Mouse (Mus musculus) adrenal gland, adult 8-10 months (tissue): Measurements from ENCODE around the gene Tcf21. TPM values are rescaled to one million over a fixed set of nuclear protein-coding genes. Genes with fewer than 3 reads are reported as not detected.

Experiments used
- DNase-seq: peaks from one replicate; pipeline ENCODE4 v3.0.0; 2022
- total RNA-seq, 4 experiments: library from RNA; stranded (reverse); gene quantifications; 2 replicates each; pipeline ENCODE4 v1.2.4; 2022

The Tcf21 gene
- total RNA-seq, 4 experiments from 2014 or later: 14.8 to 29.7 (median 18.0) TPM

DNA sequence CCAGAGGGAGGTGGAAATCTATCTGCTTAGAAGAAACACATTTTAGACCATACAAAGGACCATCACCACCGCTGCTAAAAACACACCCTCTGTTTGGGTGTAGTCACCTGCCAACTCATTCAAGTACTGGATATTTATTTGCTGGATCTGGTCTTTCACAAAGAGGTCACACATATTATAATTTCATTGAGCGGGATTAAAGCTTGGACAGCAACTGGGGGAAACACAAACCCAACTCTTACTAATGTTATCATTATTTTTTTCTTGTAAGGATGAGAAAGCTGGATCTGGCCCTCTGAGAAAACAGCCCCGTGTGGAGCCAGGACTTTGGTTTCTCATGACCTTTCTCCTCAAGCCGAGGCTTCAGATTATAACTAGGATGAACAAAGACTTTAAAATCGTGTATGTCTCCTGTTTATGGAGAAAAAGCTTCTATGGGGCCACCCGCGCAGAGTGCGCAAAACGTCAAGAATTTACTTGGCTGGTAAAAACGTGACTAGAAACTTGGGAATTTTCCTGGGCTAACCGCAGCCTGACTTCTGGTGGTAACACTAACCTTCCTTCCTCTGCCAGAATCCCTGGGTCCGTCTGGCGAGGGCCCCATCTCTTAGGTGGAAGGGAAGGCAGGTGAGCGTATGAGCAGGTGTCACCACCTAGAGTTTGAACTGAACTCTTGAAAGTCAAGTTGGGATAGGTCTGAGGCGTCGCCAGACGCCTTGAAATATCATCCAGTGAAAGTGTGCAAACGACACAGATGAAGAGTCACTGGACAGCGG is 4.3 kb downstream of the Tcf21 start:
- DNase-seq: no peak

DNA sequence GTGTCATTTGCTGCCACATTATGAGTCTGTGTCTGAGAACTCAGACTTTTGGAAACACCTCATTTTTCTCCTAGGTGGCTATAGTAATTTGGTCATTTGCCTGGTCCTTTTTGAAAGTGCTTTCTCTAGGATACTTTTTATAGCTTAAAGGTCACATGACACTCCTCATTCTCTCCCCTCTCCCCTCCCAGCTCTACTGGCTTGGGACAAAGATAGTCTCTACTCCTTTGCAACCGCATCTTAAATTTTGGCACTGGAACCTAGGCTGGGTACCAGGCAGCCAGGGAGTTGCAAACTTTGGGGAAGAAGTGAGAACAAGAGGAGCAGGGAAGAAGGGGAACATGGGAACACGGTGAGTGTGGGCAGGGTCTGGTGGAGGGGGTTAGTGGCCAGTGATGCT is 5.2 kb downstream of the Tcf21 start:
- no peak for DNase-seq

DNA sequence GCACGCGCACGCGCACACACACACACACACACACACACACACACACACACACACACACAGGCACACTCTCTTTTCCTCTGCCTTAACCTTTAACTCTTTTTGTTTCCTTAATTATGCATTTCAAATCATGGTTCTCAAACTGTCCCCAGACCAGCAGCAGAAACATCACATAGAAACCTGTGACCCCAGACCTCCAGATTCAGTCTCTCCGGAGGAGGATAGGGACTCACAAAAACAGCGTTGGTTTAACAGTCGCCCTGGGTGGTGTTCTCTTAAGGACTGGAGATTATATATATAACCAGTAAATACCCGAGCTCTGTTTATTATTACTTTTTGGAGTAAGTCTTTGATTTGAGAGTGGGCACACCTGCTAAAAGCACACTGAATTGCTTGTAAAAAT is 5.7 kb downstream of the Tcf21 start:
- DNase-seq: no peak

DNA sequence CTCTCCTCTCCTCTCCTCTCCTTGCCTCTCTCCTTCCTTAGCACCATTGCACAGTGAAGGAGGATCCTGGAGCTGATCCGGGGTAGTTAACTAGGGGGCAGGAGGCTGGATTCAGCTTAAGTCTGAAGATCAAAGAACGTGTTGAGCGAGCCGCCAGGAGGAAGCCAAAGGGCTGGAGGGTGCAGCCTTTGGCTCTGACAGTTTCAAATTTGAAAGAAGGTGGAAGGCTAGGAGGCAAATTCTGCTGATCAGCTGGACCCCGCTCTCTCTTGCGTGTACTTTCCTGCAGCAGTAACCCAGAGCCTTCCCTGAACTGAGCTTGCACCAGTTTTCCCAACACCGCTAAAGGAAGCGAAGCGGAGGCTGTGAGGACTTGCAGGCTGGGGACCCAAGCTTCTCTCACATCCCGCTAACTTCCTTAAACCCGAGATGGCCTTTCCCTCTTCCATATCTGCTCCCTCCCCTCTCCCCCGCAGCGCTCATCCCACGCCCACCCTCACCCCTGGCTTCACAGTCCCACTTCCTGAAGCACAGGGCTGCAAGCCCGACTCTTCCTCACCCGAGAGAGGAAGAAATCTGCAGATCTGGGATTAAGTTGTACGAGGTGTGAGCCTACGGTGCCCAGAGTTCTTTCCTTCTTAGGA is 6.5 kb downstream of the Tcf21 start:
- DNase-seq: no peak

DNA sequence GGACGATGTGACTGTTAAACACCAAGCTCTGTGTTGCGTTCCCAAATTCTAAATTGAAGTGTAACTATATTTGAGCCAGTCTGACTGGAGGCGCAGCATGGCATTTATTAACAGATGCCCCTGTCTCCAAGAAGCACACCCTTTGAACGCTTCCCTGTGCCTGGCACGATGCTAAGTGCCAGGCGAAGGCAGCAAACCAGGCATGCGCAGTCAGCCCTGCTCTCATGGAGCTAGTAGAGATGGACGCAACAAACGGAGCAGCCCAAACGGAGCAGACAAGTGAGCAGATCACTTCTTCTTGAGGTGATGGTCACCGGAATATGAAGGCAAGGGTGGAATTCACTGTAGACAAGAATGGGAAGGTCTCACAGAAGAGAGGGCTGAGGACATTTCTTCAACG is 8.1 kb downstream of the Tcf21 start:
- DNase-seq: no peak

DNA sequence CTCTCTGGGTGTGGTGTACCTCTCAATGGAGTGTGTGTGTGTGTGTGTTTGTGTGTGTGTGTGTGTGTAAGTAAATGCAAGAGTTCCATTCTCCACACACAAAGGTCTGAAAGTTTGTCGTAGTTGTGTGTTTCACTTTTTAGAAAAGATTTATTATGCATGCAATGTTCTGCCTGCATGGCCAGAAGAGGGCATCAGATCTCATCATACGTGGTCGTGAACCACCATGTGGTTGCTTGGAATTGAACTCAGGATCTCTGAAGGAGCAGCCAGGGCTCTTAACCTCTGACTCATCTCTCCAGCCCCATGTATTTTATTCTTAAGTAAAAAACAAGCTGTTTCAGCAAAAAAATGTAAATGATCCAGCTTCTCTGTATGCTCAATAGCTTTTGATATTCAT is 37.3 kb downstream of the Tcf21 start:
- no peak for DNase-seq

DNA sequence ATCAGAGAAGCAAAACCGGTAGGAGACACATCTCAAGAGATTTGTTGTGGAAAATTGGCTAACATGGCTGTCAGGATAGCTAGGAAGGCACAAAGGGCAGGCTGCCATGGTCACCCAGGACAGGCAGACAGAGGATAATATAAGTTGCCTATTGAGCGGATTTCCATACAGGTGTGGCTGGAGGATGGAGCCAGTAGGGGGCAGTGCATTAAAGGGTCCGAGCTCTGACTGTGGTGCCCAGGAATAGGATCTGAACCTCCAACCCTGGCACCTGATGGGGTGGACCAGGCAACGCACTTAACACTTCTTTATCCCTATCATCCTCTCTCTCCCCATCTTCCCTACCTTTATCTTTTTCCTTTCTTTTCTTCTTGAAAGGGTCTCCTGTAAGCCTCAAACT is 38.5 kb downstream of the Tcf21 start:
- no peak for DNase-seq

DNA sequence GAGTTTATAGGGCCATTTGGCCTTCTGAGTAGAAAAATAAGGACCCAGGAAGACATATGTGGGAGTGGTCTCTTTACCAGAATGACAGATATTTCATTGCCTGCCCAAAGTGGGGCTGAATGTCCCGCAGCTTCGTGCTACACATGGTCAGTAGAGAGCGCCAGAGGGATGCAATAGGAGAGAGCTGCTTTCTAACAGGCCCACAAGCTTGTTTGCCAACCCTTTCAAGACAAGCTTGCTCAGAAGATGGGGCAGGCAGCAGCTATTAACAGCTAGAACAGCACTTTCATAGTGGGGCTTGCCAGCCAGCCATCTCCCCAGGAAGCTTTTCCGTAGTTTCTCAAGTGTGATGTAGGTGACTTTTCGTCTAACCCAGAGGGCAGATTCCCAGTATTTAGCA is 42.0 kb downstream of the Tcf21 start:
- no peak for DNase-seq

DNA sequence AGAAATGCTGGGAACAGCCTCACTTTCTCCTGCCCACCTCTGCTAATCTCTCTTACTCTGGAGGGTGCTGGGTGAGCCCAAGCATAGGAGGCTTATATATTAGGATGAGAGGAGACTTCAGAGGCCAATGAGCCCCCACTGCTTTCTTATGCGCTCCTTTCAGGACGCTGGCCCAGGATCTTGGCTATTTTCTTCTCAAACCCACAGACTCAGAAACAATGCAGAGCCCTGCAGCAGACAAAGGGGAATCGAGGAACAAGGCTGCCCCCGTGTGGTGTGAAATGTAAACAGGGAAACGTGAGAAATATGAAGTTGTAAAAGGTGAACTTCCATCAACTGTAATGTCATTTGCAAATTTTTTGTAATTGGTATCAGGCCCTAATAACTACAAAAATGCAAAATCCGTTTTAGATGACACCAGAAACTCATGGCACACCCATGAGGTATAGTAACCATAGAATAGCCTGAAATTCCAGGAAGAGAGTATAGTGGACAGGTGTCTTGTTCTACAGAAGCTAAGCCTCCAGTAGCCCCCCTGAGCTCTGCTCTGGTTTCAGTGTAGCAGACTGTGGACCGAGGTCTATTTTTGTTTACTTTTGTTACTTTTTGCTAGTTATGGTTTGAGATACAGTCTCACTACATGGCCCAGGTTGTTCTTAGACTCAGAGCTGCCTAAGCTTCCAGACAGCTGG is 43.8 kb downstream of the Tcf21 start:
- DNase-seq: no peak

DNA sequence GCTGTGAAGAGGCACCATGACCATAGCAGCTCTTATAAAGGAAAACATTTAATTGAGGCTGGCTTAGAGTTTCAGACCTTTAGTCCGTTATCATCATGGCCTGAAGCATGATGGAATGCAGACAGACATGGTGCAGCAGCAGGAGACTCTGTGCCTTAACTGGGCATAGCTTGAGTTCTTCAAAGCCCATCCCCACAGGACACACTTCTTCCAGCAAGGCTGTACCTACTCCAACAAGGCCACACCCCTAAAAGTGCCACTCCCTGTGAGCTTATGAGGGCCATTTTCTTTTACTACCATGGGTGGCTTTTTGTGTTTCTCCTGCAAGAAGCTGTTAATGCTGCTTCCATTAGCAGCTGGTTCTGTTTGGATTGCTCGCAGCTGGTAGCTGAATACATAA is 44.5 kb downstream of the Tcf21 start:
- no peak for DNase-seq

DNA sequence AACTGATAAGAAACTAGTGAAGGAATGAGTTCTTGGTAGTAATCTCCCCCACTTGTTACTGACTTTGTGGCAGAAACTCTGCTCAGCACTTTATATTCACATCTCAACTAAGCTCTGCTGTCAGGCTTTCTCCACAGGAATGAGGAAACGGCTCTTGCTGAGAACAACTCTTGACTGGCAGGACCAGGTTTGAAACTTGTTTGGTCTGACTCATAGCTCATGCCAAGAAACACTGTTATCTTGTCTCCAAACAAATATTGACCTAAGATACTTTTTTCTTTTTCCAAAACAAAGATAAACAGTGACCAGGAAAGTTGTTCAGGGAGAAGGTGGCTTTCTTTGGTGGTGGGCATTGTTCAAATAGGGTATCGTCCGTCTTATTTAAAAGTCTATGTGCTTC is 45.3 kb downstream of the Tcf21 start:
- DNase-seq: no peak

Other genes starting within 250 kb of the Tcf21 start
- gene Slc2a12, start 175.2 kb downstream of the Tcf21 start, total RNA-seq: under 1 TPM; 0.78 to 0.96 (median 0.84) TPM
- gene Tbpl1, start 88.2 kb downstream of the Tcf21 start, total RNA-seq: 10 to 100 TPM; 23.9 to 27.1 (median 26.5) TPM